Mouse (Mus musculus) layer of hippocampus, postnatal 36 days (tissue): ENCODE results near the gene Oosp1. TPM values are rescaled to one million over a fixed set of nuclear protein-coding genes. Genes with fewer than 3 reads are reported as not detected.

Experiments
- DNase-seq, 2 experiments: peaks; one replicate each; pipeline ENCODE4 v3.0.0; 2022
- total RNA-seq, 2 experiments: library from RNA; stranded (reverse); gene quantifications; 2 replicates each; pipeline ENCODE4 v1.2.3; 2021

Oosp1 gene
- total RNA-seq, 2 experiments from 2014 or later: not detected

- no peak for DNase-seq
Observed at GRCm38 (mm10) chr19:11617983-11618382, 73.0 kb downstream of the Oosp1 start.

Other genes with a start within 250 kb of the Oosp1 start
- gene Ms4a4b, start 247.6 kb downstream of the Oosp1 start, total RNA-seq: not detected
- 1 to 10 TPM; 1.2 to 2.3 TPM for gene Ms4a6c, start 221.8 kb downstream of the Oosp1 start, total RNA-seq
- gene Gm8369, start 205.2 kb downstream of the Oosp1 start, total RNA-seq: under 1 TPM; 0.30 to 0.57 TPM
- 1 to 10 TPM; 1.7 to 3.2 TPM for gene Ms4a6b, start 174.6 kb downstream of the Oosp1 start, total RNA-seq
- not detected for gene Ms4a4d, start 154.3 kb downstream of the Oosp1 start, total RNA-seq
- 1 to 10 TPM; 1.2 to 1.4 TPM for gene Ms4a6d, start 86.3 kb downstream of the Oosp1 start, total RNA-seq
- gene Ms4a2, start 67.4 kb downstream of the Oosp1 start, total RNA-seq: not detected
- gene Ms4a3, start 50.3 kb downstream of the Oosp1 start, total RNA-seq: not detected
- not detected for gene Oosp2, start 30.6 kb downstream of the Oosp1 start, total RNA-seq
- not detected for gene Oosp3, start 5.9 kb upstream of the Oosp1 start, total RNA-seq
- gene Gif, start 56.4 kb upstream of the Oosp1 start, total RNA-seq: not detected
- gene Mrpl16, start 79.2 kb upstream of the Oosp1 start, total RNA-seq: 10 to 100 TPM; 33.4 to 34.5 TPM
- gene Stx3, start 128.3 kb upstream of the Oosp1 start, total RNA-seq: 10 to 100 TPM; 28.2 to 36.3 TPM
- gene Olfr1417, start 148.1 kb upstream of the Oosp1 start, total RNA-seq: not detected
- not detected for gene Olfr1418, start 169.9 kb upstream of the Oosp1 start, total RNA-seq
- gene Olfr1419, start 184.0 kb upstream of the Oosp1 start, total RNA-seq: not detected
- gene Olfr1420, start 195.4 kb upstream of the Oosp1 start, total RNA-seq: not detected
- 10 to 100 TPM; 19.8 to 24.8 TPM for gene Patl1, start 221.2 kb upstream of the Oosp1 start, total RNA-seq